Mouse (Mus musculus): Measurements from ENCODE around the gene Adam10. TPM values are rescaled to one million over a fixed set of nuclear protein-coding genes. Genes with fewer than 3 reads are reported as not detected.

Gene Adam10
- 10 to 100 TPM; 77.1 to 79.6 TPM for total RNA-seq (2021)
- long read RNA-seq, full-length matches to known transcripts: 10 of 19 reads
- long read RNA-seq, partial matches to known transcripts: 9 of 19 reads
- long read RNA-seq, other reads (novel, unspliced or antisense): 0 of 19 reads

DNA sequence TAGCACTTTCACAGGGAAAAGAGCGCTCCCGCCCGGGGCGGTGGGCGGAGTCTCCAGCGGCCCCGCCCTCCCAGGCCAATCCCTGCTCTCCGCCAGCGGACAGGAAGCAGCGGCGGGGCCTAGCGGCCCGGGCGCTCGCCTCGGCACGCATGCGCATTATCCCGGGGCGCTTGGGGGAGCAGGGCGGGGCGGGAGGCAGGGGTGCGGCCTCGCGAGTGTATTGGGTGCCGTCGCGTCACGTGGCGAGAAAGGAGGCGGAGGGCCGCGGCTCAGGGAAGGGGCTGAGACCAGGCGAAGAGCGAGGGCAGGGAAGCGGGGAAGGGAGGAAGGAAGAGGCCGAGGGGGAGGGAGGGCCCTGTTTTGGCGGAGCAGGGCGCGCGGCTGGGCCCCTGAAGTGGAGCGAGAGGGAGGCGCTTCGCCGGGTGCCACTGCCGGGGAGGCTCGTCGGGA, at the start of gene Adam10:
Adam10 (plus strand) TSS at position 316 of the 450 bp plus-strand sequence.
- DNase-seq (ENCODE audit: low spot score in 2 of 2): peak; percentile 97 to 99

DNA sequence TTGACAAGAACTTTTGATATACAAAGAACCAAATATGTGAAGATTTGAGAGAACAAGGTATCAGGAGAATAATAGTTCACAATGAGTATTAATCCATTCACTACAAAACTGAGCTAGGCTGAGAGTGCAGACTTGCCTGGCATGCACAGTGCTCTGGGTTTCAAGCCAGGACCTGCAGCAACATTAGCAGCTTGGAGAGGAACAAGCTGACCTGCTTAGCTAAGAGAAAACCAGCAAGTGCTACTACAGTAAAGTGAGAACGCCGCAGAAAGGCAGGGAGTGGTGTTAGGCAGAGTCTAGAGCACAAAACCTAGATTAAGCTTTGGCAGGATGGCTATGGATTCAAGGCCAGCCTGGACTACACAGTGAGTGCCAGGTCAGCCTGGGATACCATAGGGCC, 49.1 kb upstream of the Adam10 start:
- DNase-seq (ENCODE audit: low spot score in 2 of 2): peak; percentile 15 to 22

DNA sequence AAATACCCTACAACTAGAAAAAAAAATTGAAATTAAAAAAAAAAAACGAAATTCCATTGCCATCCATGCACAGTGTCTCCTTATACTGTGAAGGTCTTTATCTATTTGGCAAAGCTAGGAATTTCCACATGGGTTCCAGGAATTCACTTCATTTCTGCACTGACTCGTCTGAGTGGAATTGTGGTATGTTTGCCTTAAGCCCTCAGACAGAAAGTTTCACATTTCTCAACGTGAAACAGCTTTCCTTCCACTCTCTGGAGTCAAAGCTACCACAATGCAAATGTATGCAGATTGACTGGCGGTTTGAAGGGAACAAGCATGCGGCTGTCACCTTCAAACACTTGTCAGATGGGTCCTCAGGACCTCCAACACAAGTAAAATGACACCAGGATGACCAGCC, 47.1 kb upstream of the Adam10 start:
- no peak for DNase-seq (ENCODE audit: low spot score in 2 of 2)

DNA sequence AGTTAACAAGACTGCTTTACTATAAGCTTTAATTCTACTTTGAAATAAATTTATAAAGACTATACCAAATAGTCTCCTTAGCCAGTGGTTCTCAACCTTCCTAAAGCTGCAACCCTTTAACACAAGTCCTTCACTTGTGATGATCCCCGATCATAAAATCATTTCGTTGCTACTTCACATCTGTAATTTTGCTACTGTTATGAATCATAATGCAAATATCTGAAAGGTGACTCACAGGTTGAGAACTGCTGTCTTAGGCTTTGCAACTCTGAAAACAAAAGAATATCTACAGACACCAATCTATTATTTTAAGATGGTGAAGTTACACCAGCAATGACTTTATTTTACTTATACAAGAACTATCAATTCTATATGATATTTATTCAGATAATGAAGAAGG, 42.0 kb upstream of the Adam10 start:
- no peak for DNase-seq (ENCODE audit: low spot score in 2 of 2)

DNA sequence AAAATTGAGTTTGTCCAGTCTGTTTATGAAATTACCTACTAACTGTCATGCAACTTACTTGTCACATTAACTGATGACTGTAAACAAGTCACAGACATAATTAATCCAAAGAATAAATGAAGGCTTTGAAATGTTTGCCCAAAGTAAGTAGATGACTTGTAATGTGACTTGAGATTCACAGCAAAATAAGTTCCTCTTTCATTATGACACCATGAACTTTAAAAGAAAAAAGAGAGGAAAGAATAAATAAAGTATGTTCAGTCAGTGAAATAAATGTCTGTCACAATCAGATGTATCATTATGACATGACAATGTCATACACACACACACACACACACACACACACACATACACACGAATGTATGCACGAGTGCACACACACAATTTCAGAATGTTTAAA, 28.5 kb upstream of the Adam10 start:
- DNase-seq (ENCODE audit: low spot score in 2 of 2): no peak

DNA sequence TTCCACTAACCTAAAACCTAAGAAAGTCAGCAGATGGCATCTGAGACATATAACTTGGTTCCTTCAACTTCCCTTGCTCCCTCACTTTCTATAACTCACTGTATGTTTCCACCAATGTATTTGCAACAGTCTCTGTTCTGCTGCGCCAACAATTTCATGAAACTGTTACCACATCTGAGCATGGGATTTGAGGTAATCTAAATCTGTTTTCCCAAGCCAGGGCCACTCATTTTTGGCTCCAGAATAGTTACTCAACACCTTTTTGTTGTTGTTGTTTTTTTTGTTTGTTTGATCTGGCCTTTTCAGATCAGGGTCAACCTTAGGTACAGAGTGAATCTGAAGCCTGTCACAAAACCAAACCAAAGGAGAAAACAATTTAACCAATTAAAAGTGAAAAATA, 27.8 kb upstream of the Adam10 start:
- no peak for DNase-seq (ENCODE audit: low spot score in 2 of 2)

DNA sequence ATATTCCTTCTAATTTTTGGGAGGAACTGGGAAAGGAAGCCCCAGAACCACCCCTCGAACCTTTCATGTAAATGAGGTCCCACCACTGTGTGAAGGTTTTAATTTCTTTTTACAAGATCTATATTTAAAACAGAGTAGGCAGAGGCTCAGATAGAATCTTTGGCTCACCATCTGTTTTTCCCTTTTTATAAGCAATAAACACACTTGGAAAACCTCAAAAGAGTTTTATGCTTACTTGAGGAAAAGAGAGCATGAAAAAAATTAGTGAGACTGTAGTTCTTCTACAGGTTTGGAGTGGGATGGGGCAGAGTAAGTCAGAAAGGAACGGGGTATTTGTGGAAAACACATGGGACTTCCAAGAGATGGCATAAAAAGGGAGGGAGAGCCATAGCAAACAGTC, 26.6 kb upstream of the Adam10 start:
- no peak for DNase-seq (ENCODE audit: low spot score in 2 of 2)

DNA sequence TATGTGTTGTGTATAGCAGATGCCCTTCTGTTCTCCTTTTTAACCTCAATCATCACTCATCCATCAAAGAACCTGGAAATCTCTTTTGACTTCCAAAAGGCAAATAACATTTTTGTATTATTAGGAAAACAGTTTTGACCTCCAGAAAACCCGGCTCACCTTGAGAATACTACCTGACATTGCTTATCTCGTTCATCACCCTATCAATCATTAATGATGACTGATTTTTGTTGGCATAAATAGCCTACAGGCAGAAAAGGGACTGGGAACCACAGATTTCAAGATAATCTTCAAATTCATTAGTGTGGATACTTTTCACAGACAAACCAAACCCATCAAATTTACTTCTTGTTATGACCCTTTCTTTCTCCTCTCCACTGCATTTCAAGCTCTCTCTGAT, 24.9 kb upstream of the Adam10 start:
- no peak for DNase-seq (ENCODE audit: low spot score in 2 of 2)

DNA sequence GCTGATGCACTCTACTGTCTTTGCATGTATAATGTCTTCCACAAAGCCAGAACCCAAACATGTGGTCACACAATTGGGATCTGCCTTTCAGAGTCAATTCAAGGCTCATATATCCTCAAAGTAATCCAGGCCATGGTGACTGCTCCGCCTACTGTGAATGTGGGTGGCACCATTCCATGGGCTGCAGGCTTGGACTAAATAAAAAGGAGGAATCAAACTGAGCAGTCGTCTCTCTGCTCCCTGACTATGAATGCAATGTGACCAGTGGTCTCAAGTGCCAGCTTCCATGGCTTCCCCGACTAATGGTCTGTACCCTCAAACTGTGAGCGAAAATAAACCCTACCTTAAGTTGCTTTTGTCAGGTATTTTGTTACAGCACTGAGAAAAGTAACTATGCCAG, 24.3 kb upstream of the Adam10 start:
- DNase-seq (ENCODE audit: low spot score in 2 of 2): no peak

DNA sequence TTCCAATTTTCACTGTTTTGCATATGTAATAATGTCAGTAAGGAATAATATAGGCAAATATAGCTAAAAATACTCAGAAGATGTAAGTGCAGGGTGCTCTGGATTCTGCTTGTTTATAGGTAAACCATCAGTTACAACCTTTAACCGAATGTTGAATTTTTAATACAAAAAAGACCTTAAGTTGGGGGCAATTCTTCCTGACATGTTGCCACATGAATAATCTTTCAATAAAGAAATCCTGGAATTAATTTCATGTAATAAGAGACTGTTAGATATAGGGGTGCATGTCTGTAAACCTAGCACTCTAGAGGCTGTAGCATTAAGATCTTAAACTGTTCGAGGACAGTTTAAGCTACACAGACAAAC, 23.1 kb upstream of the Adam10 start:
- no peak for DNase-seq (ENCODE audit: low spot score in 2 of 2)

DNA sequence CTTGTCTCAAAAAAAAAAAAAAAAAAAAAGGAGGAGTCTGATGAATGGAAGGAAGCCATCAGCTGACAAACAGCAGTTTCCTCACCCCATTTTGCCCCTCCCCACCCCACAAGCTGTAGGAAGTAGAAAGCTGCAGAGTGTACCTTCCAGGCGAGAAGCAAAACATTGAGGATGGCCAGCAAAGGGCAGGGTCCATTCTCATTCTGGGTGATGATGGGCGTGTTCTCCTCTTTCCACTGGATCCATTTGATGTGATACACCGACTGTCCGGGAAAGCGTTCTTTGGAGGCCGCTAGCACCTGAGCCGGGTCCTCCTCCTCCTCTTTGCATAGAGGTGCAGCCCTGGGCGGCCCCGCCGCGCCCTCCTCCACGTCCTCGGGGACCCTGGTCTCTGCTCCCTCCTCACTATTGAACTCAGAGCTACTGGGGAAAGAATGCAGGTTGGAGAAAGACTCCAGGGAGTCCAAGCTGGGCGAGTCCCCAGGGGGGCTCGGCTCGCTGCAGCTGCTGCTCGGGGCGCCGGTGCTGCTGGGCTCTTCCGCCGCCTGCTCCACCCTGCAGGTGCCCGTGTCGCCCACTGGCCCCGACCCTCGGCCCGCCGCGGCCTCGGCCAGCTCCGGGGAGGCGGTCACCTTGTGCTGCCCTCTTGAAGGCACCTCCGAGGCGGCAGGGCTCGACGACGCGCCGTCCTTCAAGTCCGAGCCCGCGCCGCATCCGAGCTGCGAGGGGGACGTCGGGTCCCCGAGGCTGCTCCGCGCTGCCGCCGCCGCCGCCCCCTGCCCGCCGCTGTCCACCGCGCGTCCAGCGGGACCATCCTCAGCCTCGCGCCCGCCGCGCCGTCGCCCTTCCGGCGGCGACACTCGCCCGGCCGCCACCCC, 22.4 kb upstream of the Adam10 start, which contains the start of gene Gm10642:
Gm10642 (plus strand) TSS at position 122 of the 878 bp plus-strand sequence.
- DNase-seq (ENCODE audit: low spot score in 2 of 2): peak; percentile 54 to 58

DNA sequence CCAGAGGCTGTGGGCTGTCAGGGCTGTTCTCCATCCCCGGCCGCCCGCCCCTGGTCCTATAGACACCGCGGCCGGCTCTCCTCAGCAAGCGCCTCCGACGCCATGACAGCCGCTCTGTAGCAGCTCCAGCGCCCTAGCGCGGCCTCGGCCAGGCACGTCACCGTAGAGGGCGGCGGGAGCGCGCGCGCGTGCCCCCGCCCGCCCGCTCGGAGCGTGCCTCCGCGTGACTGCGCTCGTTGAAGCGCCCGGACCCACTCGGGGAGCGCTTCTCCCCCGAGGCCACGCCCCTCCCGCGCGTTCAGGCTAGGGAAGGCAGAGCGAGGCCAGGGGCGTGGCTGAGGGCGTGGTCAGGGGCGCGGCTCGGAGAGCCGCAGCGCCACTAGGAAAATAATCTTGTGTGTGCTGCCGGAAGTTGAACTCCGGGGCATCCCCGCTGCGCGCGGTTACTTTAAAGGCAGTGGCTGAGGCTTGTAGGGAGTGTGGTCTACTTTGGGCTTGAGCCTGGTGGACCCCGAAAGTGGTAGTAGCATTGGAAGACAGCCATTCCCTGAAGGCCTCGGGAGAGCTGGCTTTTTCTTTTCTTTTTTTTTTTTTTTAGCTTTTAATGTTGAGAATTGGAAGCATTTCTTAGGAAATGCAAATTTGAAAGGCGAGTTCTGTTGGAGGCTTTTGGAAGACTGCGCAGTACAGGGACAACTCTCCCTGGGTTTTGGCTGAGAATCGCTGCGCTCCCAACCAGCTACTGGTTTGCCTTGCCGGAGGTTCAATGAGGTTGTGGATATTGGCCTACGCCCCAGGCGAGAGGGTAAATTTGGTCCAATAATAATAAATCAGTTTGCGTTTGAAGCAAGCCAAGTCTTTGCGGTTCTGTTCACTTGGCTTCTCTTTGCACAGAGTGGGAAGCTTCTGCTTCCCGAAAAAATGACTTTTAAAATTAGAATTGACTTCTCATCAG, 21.5 kb upstream of the Adam10 start, which contains the start of gene Mindy2:
Mindy2 (minus strand) TSS at position 162 of the 955 bp plus-strand sequence.
- DNase-seq (ENCODE audit: low spot score in 2 of 2): peak; percentile 95 to 99

DNA sequence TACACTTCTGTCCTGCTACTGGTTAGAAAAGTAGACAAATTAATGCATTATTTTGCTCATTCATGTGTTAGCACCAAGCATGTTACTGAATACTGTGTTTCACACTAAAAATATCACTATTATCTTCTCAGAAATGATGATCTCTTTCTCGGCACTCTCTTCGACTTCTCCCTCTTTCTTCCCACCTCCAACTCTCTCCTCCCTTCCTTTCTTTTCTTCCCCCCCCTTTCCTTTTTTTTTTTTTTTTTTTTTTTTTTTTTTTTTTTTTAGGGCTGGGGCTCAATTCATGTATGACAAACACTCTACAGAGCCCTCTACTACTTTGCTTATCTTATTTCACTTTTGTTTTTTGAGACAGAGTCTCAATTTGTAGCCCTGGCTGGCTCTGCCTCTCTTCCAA, 20.5 kb upstream of the Adam10 start:
- DNase-seq (ENCODE audit: low spot score in 2 of 2): no peak

DNA sequence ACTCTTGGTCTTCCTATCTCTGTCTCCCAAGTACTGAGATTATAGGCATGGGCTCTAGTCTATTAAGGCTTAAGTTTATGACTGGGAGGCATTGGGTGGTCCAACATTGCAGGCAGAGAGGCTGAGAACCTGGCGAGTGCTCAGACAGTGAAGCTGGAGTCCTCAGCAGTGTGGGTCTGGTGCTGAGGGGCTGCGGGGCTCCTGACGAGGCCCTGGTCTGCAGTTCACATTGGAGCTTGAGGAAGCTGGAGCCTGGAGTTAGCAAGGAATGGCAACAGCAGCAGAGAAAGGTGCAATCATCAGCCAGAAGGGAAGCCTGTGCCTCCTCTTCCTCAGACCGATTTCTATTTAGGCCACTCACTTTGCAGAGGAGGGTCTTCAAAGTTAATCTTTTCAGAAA, 13.9 kb upstream of the Adam10 start:
- DNase-seq (ENCODE audit: low spot score in 2 of 2): no peak

DNA sequence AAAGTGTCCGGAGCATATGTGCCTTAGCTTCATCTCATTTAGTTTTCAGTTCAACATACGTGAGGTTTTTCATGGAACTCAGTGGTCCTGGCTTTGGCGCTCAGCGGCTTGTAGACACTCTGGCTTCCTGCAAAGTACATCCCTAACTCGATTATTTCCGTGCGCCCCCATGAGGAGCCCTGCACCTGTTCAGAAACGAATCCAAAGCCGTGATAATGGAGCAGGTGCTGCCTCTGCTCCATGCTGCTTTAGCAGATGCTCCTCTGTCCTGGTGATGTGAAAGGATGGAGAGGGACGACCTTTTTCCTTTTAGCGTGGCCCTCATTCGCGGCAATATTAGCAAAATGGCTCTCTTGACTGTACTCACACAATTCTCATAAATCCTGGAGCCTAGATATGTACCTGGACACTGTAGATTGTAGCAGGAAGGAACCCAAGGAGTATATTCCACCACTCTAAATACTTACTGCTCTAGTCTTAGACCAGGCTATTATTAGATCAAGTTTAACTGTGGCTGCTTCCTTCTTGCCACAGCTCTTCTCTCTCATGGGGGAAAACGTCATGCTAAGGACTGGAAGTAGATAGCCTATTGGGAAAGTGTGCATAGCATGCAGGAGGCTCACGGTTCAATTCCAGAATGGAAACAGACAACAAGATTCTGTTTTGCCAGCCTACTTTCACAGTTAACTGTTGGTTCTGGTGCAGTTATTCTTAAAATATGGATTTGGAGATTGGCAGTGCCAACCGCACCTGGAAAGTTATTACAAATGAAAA, 13.2 kb upstream of the Adam10 start:
- no peak for DNase-seq (ENCODE audit: low spot score in 2 of 2)

DNA sequence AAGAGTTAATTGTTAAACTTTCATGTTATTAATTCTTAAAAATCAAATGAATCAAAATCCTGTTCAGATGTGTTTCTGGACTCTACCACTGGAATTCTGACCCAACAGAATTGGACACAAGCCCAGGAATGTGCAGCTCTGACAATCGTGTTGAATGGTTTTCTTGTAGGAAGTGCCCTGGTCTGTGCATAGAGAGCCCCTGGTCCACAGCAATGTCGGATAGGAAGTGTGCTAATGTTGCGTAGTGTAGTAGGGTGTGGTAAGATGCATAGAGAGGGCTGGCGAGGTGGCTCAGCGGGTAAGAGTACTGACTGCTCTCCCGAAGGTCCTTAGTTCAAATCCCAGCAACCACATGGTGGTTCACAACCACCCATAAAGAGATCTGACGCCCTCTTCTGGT, 12.0 kb upstream of the Adam10 start:
- DNase-seq (ENCODE audit: low spot score in 2 of 2): no peak

DNA sequence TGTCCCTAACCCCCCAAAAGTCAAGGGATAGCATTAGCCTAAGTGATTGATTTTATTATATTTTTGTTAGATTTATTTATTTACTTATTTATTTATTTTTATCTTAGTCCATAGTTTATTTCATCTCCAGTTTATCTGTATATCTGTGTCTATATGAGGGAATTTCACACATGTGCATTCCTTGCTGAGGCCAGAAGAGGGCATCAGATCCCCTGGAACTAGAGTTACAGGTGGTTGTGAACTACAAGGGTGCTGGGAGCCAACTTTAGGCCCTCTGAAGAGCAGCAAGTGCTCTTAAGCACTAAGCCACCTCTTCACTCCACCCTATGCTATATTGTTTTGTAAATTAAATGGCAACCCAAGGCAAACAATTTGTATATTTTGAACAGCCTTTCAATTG, 10.7 kb upstream of the Adam10 start:
- DNase-seq (ENCODE audit: low spot score in 2 of 2): no peak

DNA sequence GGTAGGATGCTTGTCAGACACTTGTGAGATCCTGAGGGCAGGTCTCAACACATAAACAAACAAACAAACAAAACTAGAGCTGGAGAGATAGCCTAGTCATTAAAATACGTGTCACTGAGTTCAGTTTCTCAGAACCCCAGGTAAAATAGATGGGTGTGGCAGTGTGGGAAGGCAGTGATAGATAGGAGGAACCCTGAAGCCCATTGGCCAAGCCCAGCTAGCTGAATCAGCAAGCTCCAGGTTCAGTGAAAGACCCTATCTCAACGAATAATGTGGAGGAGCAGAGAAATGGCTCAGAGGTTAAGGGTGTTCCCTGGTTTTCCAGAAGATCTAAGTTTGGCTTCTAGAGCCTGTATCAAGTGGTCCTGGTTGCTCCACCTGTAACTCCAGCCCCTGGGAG, 9.6 kb upstream of the Adam10 start:
- no peak for DNase-seq (ENCODE audit: low spot score in 2 of 2)

DNA sequence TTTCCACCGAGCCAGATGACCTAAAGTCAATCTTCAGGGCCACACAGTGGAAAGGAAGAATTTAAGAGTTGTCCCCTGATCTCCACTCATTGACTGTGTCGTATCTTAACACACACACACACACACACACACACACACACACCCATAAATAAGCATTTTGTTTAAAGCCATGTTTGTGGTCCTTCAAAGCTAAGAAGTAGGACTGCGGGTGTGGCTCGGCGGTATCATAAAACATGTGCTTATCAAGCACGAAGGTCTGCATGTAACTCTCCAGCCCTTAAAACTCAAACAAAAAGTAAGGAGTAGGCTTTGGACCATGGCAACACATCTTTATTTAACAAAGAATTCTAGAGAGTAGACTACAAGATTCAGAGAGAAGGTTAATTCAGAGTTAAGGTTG, 8.4 kb upstream of the Adam10 start:
- DNase-seq (ENCODE audit: low spot score in 2 of 2): no peak

DNA sequence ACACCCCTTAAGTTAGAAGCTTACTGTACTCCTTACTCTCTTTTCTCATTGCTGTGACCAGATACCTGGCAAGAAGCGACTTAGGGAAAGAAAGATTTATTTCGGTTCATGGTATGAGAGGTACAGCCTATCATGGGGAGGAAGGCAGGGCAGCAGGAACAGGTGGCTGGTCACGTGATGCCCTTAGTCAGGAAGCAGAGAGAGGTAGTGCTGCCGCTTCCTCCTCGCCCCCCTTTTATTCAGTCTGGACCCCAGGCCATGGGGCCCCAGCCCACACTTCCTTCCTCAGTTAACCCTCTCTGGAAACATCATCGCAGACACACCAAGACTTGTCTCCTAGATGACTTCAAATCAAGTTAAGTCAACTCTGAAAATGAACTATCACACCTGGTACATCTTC, 7.5 kb upstream of the Adam10 start:
- no peak for DNase-seq (ENCODE audit: low spot score in 2 of 2)

All from layer of hippocampus, postnatal 10 days (tissue).